Comparison of ENCODE assay signal across 22 mouse cellular contexts in genomic region chr4:129252492-129252891, GRCm38 (mm10). TPM values are rescaled to one million over a fixed set of nuclear protein-coding genes. Genes with fewer than 3 reads are reported as not detected.
"Had no signal": no experiment of that assay in that cellular context is flagged by ENCODE, and none has a peak within 500 bp of the region (broad histone marks: within the 10 kb centered on the region; RNA-seq: fewer than 3 reads in every experiment).

No protein-coding gene starts in this region.

- DNase-seq: kidney, adult 11 months; kidney, adult 8-10 months; layer of hippocampus, adult 9-11 months; liver, embryonic 13.5 days; lung, adult 2 months; lung, postnatal 14 days; lung, postnatal 4 days; right cerebral cortex, adult 18-20 months; right cerebral cortex, postnatal 14 days; right cerebral cortex, postnatal 4 days; spleen, adult 18-20 months; thymus, adult 18-20 months; thymus, postnatal 4 days had no signal

- H3K9ac ChIP-seq: kidney, embryonic 15.5 days; liver, embryonic 13.5 days; midbrain, embryonic 12.5 days; midbrain, embryonic 15.5 days; neural tube, embryonic 12.5 days; neural tube, embryonic 15.5 days; stomach, embryonic 15.5 days had no signal

- H3K36me3 ChIP-seq: kidney, embryonic 15.5 days; liver, embryonic 13.5 days; midbrain, embryonic 12.5 days; midbrain, embryonic 15.5 days; neural tube, embryonic 12.5 days; neural tube, embryonic 15.5 days; stomach, embryonic 15.5 days had no signal

- H3K4me3 ChIP-seq: layer of hippocampus, adult 2 months; liver, embryonic 13.5 days; midbrain, embryonic 12.5 days; midbrain, embryonic 15.5 days; neural tube, embryonic 12.5 days; neural tube, embryonic 15.5 days; stomach, embryonic 15.5 days had no signal

- H3K27ac ChIP-seq: layer of hippocampus, adult 2 months; liver, embryonic 13.5 days; midbrain, embryonic 12.5 days; midbrain, embryonic 15.5 days; neural tube, embryonic 12.5 days; neural tube, embryonic 15.5 days had no signal

- H3K27me3 ChIP-seq: stomach, embryonic 15.5 days had no signal

- H3K9me3 ChIP-seq: kidney, embryonic 15.5 days; liver, embryonic 13.5 days; midbrain, embryonic 12.5 days; midbrain, embryonic 15.5 days; neural tube, embryonic 12.5 days; neural tube, embryonic 15.5 days; stomach, embryonic 15.5 days had no signal

- ATAC-seq: midbrain, embryonic 15.5 days had no signal

RNA-seq across cellular contexts. Expression of gene C77080, which starts 8.7 kb away (rescaled TPM):
- total RNA-seq: megakaryocyte, adult 5-6 weeks had no signal

RNA-seq across cellular contexts. Expression of gene Sync, which starts 34.9 kb away (rescaled TPM):
- total RNA-seq: liver, adult 2 months; megakaryocyte, adult 5-6 weeks had no signal
